Mouse (Mus musculus) CH12.LX (cell line): ENCODE data around the gene Rbp2. TPM values are rescaled to one million over a fixed set of nuclear protein-coding genes. Genes with fewer than 3 reads are reported as not detected.

Experiments
- DNase-seq: peaks from one replicate; pipeline ENCODE4 v3.0.0-alpha.2; 2013; ENCODE audit errors: extremely low read depth
- H3K27ac ChIP-seq: 2 replicates; pipeline ENCODE4 v1.5.1; 2012; ENCODE audit warnings: low read depth, mild to moderate bottlenecking, control low read depth, moderate library complexity; ENCODE audit not compliant: insufficient read depth
- H3K27me3 ChIP-seq: replicated peaks from 2 replicates; pipeline ENCODE3; 2012; ENCODE audit warnings: inconsistent platforms
- H3K36me3 ChIP-seq, 2 experiments: replicated peaks in 1 of 2; 2 replicates each; pipeline versions ENCODE3 to v1.6.1; 2012; ENCODE audit warnings: inconsistent platforms in 1 of 2, low read length in 1 of 2, mild to moderate bottlenecking in 1 of 2, mixed read lengths in 1 of 2, moderate library complexity in 1 of 2; ENCODE audit not compliant: control insufficient read depth in 1 of 2, insufficient read depth in 1 of 2
- H3K4me1 ChIP-seq, 2 experiments: 2 replicates each; pipeline ENCODE4 v1.6.1; 2012; ENCODE audit warnings: inconsistent platforms in 1 of 2, moderate library complexity in 1 of 2; ENCODE audit not compliant: insufficient read depth in 2 of 2, control insufficient read depth in 1 of 2
- H3K4me2 ChIP-seq: 2 replicates; pipeline ENCODE4 v1.6.1; 2012; ENCODE audit warnings: low read depth, mild to moderate bottlenecking, control low read depth; ENCODE audit not compliant: poor library complexity, insufficient read depth, severe bottlenecking
- H3K4me3 ChIP-seq, 3 experiments: fragments of 150-350 bp in 1 of 3; sonication (generic) in 1 of 3; replicated peaks in 1 of 3; 2 replicates each; pipeline versions ENCODE3 to v1.5.1; 2011 to 2012; ENCODE audit warnings: low read depth in 2 of 3, low read length in 2 of 3, mild to moderate bottlenecking in 2 of 3, moderate library complexity in 2 of 3, control low read depth in 1 of 3, improper control_type of control experiment in 1 of 3, inconsistent platforms in 1 of 3, mixed read lengths in 1 of 3; ENCODE audit not compliant: poor library complexity in 1 of 3
- H3K79me2 ChIP-seq: replicated peaks from 2 replicates; pipeline ENCODE4 v1.6.1; 2012; ENCODE audit warnings: mild to moderate bottlenecking, moderate library complexity; ENCODE audit not compliant: control insufficient read depth, poor library complexity, insufficient read depth, severe bottlenecking; ENCODE audit errors: extremely low read depth
- H3K9ac ChIP-seq: 2 replicates; pipeline ENCODE4 v1.6.1; 2012; ENCODE audit warnings: low read depth, mild to moderate bottlenecking, control low read depth, moderate library complexity; ENCODE audit not compliant: insufficient read depth
- H3K9me3 ChIP-seq: replicated peaks from 2 replicates; pipeline ENCODE3; 2012; ENCODE audit warnings: low read length, inconsistent platforms, mixed read lengths
- BHLHE40 ChIP-seq: IDR thresholded peaks from 2 replicates; pipeline ENCODE4 v1.6.1; 2011; ENCODE audit warnings: mild to moderate bottlenecking, low read depth, low read length, improper control_type of control experiment
- CHD2 ChIP-seq: IDR thresholded peaks from 2 replicates; pipeline ENCODE4 v1.6.1; 2011; ENCODE audit warnings: low read length, improper control_type of control experiment
- E2F4 ChIP-seq: IDR thresholded peaks from 2 replicates; pipeline ENCODE4 v1.6.1; 2011; ENCODE audit warnings: low read depth, low read length, improper control_type of control experiment; ENCODE audit not compliant: insufficient replicate concordance
- EP300 ChIP-seq: IDR thresholded peaks from 2 replicates; pipeline ENCODE4 v1.6.1; 2011; ENCODE audit warnings: low read length, improper control_type of control experiment
- JUN ChIP-seq: IDR thresholded peaks from 2 replicates; pipeline ENCODE4 v1.6.1; 2011; ENCODE audit warnings: low read depth, mild to moderate bottlenecking, low read length, improper control_type of control experiment, moderate library complexity; ENCODE audit not compliant: insufficient read depth
- JUND ChIP-seq: conservative IDR thresholded peaks from 2 replicates; pipeline ENCODE4 v1.6.1; 2011; ENCODE audit warnings: low read depth, low read length, improper control_type of control experiment
- KAT2A ChIP-seq: IDR thresholded peaks from 2 replicates; pipeline ENCODE4 v1.6.1; 2012; ENCODE audit warnings: low read length, improper control_type of control experiment, inconsistent platforms; ENCODE audit not compliant: insufficient replicate concordance
- NRF1 ChIP-seq: IDR thresholded peaks from 2 replicates; pipeline ENCODE4 v1.6.1; 2014; ENCODE audit warnings: low read depth, mild to moderate bottlenecking, inconsistent platforms, low read length, improper control_type of control experiment, moderate library complexity
- POLR2A ChIP-seq: IDR thresholded peaks from 2 replicates; pipeline ENCODE4 v1.6.1; 2011; ENCODE audit warnings: low read depth, mild to moderate bottlenecking, improper control_type of control experiment, low read length
- RAD21 ChIP-seq: IDR thresholded peaks from 2 replicates; pipeline ENCODE4 v1.6.1; 2011; ENCODE audit warnings: low read depth, mild to moderate bottlenecking, low read length, improper control_type of control experiment, moderate library complexity
- RCOR1 ChIP-seq: conservative IDR thresholded peaks from 2 replicates; pipeline ENCODE4 v1.6.1; 2012; ENCODE audit warnings: low read depth, mild to moderate bottlenecking, inconsistent platforms, low read length, improper control_type of control experiment
- SIN3A ChIP-seq: IDR thresholded peaks from 2 replicates; pipeline ENCODE4 v1.6.1; 2012; ENCODE audit warnings: low read length, improper control_type of control experiment, inconsistent platforms
- SMC3 ChIP-seq: IDR thresholded peaks from 2 replicates; pipeline ENCODE4 v1.6.1; 2011; ENCODE audit warnings: low read depth, low read length, improper control_type of control experiment
- TCF12 ChIP-seq: IDR thresholded peaks from 2 replicates; pipeline ENCODE4 v1.6.1; 2014; ENCODE audit warnings: low read depth, mild to moderate bottlenecking, inconsistent platforms, low read length, improper control_type of control experiment
- USF1 ChIP-seq: IDR thresholded peaks from 2 replicates; pipeline ENCODE4 v1.6.1; 2014; ENCODE audit warnings: low read depth, mild to moderate bottlenecking, inconsistent platforms, low read length, improper control_type of control experiment
- USF2 ChIP-seq: conservative IDR thresholded peaks from 2 replicates; pipeline ENCODE4 v1.6.1; 2011; ENCODE audit warnings: low read depth, low read length, improper control_type of control experiment
- ZC3H11A ChIP-seq: IDR thresholded peaks from 2 replicates; pipeline ENCODE4 v1.6.1; 2012; ENCODE audit warnings: low read depth, mild to moderate bottlenecking, inconsistent platforms, low read length, improper control_type of control experiment
- dilution Hi-C: fragments of 300-500 bp; cut with MboI; formaldehyde crosslinking; loops from 2 replicates; pipeline ENCODE4 v1.14.3; 2020; ENCODE audit warnings: low sequenced_read_pairs; ENCODE audit not compliant: extremely low pct_unique_long_range_greater_than_20kb, extremely low pct_ligation_motif_present
- in situ Hi-C: fragments of 300-500 bp; cut with MboI; formaldehyde crosslinking; loops from 3 replicates; pipeline ENCODE4 v1.14.3; 2019; ENCODE audit warnings: low sequenced_read_pairs, low pct_ligation_motif_present, low pct_unique_long_range_greater_than_20kb, mixed read lengths
- polyA plus RNA-seq: library from polyadenylated mRNA; unstranded; fragments of >175 nt; gene quantifications from 2 replicates; pipeline ENCODE4 v1.2.1, GENCODE M21; 2012; ENCODE audit warnings: low read depth; ENCODE audit not compliant: insufficient read length
- total RNA-seq, 2 experiments: library from RNA; depleted of rRNA; stranded (reverse); fragments of 300-350 nt in 1 of 2; fragments of >200 nt in 1 of 2; gene quantifications; 2 replicates each; pipeline ENCODE4 v1.2.3; 2012 to 2014

Rbp2 gene
- total and polyA plus RNA-seq, 3 experiments = 1.7 to 1.9 (median 1.8) TPM

DNA sequence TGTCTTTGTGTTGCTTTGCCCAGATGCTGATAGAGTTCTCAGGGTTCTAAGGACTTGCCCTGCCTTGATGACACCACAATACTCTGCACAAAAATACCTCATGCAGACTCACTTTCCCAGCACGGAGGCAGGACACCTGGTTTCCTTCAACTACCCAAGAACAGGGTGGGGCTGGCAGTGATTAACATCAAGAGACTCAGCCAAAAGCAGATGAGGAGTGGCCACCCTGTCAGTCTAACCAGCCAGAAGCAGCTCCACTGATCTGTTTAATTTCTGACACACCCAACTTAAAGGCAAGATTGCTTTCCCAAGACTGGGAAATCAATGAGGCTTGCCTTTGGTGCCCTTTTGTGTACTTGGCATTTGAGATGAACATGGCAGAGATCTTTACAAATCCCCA lies 6.9 kb downstream of the Rbp2 start:
- no peak for TF ChIP-seq SIN3A
- no peak for TF ChIP-seq TCF12
- TF ChIP-seq POLR2A = no peak
- TF ChIP-seq BHLHE40 = no peak
- no peak for TF ChIP-seq USF1
- no peak for TF ChIP-seq KAT2A
- no peak for TF ChIP-seq E2F4
- no peak for TF ChIP-seq JUND
- no peak for TF ChIP-seq RAD21
- TF ChIP-seq JUN = no peak
- no peak for TF ChIP-seq USF2
- TF ChIP-seq EP300 = no peak
- no peak for TF ChIP-seq CHD2
- TF ChIP-seq RCOR1 = no peak
- no peak for TF ChIP-seq ZC3H11A
- TF ChIP-seq, all 38 proteins: peak for 0
- Histone ChIP-seq H3K4me3 (no peak overlapping the region), H3K4me2 (no peak overlapping the region), H3K9ac (no peak overlapping the region), H3K9me3 (no peaks in the 10 kb centered on the region), H3K4me1 (peaks cover 2 to 67% of the 10 kb centered on the region in 2 experiments; a peak in 3 of 4 replicates), H3K36me3 (no peaks in the 10 kb centered on the region), H3K79me2 (no peaks in the 10 kb centered on the region), H3K27ac (no peak overlapping the region), H3K27me3 (peaks cover 2% of the 10 kb centered on the region)
- dilution Hi-C loops (no loop called here), in situ Hi-C loops (no loop called here)
- DNase-seq = no peak

DNA sequence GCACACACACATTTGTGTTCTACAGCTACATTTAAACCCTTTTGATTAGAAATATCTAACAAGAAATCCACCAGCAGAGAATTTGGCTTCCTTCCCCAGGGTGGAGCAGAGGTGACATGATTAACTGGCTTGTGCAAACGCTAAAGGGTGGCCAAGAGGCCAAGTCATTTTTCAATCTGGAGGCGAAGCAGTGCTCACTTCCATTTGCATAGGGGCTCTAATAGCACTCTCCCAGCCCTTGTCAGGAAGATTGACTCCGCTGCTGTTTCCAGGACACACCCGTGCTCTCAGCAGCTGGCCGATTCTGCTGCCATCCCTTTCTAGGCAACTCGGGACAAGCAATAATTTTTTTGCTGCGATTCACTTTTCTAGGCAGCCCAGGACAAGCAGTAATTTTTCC lies 11.2 kb downstream of the Rbp2 start:
- peaks cover 4 to 51% of the 10 kb centered on the region in 2 experiments; a peak in 3 of 4 replicates for H3K4me1 ChIP-seq
- no peak overlapping the region for H3K4me3 ChIP-seq
- H3K36me3 ChIP-seq = no peaks in the 10 kb centered on the region
- in situ Hi-C loops (no loop called here), dilution Hi-C loops (no loop called here)
- no peak for DNase-seq
- peak overlapping the region; percentile 48 for H3K4me2 ChIP-seq
- TF ChIP-seq KAT2A (no peak), EP300 (no peak), SMC3 (no peak), RCOR1 (no peak), BHLHE40 (no peak), POLR2A (no peak), NRF1 (no peak)
- no peaks in the 10 kb centered on the region for H3K9me3 ChIP-seq
- H3K27ac ChIP-seq = no peak overlapping the region
- H3K9ac ChIP-seq = no peak overlapping the region
- peaks cover 2% of the 10 kb centered on the region for H3K27me3 ChIP-seq
- no peaks in the 10 kb centered on the region for H3K79me2 ChIP-seq
